Mouse (Mus musculus): ENCODE measurements around the gene Npas3. TPM values are rescaled to one million over a fixed set of nuclear protein-coding genes. Genes with fewer than 3 reads are reported as not detected.
A peak's percentile ranks its signal among the peaks of the same experiment; 100 is the strongest.

Npas3 gene
- polyA plus RNA-seq, 1 experiment from 2014 or later = 25.9 TPM

DNA sequence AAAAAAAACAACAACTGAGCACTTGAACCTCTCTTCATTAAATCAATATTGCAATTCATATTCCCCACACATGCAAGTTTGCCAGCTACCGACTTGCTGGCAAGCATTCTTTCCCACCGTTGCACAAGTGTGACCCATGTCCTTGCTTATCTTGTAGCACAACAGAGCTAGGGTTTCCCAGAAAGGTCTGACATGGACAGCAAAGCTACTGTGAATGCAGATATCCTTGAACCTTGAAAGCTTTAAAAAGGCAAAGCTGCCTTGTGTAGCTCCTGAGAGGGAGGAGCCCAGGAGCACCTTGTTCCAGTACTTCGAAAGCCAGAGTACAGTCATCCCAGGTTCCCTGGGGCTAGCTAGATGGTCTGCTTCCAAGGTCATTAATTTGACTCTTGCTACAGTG, 748.7 kb downstream of the Npas3 start:
- no peak for DNase-seq (ENCODE audit: low spot score)
- WGBS = 91% methylated on average over 3 of the region's 3 CpGs
- Histone ChIP-seq H3K27ac (no peak overlapping the region), H3K27me3 (ENCODE audit: control insufficient read depth, insufficient read depth, low read length) (no peaks in the 10 kb centered on the region), H3K4me1 (replicated peaks; ENCODE audit: control insufficient read depth, insufficient read depth, low read length) (peaks cover 17% of the 10 kb centered on the region; the same call in 1 of the 2 replicates), H3K4me3 (replicated peaks; ENCODE audit: low read length) (no peak overlapping the region), H3K9me3 (ENCODE audit: control insufficient read depth, low read length) (no peaks in the 10 kb centered on the region), H3K4me2 (replicated peaks) (no peak overlapping the region), H3K36me3 (replicated peaks; ENCODE audit: control insufficient read depth, insufficient read depth) (no peaks in the 10 kb centered on the region), H3K9ac (no peak overlapping the region)
- ATAC-seq (ENCODE audit: low FRiP score) = no peak

DNA sequence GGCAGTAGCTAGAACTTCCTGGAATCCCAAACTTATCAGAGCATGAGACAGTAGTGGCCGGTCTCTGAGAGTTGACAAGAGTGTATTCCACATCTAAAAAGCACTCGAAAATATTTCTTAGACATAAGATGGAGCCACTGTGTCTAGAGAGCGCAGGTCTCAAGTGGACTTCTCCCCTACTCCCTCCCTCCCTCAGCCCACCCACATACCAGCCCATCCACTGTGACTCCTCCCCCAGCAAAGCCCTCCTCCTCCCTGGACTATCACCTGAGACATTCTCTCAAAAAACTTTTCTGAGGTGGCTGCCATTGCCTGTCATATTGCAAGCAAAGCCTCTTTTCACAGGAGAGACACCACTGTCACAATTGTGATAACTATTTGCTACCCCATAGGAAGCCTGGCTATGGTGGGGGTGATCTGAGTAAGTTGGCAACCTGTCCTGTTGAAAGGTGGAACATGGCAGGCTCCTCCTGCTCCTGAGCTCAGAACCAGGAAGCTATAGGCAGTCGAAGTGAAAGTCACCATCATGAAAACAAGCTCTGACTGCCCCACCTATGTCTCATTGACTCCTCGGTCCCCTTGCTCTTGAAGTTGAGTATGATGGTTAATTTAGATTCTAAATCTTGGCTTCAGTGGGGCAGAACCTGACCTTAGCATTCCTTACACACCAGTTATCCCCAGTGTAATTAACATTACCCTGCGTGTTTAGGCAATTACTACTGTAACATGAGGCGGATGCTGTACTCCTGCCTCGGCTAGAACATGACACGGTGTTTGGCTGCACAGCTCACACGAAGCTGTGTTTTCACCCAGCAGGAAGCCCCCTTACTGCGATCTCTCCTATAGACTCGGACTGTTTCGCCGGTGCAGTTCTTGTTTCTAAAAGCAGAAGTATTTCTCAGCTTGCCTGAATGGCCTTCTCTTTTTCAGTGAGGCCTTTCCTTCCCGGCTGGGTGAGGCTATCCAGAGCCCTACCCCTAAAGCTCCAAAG, 751.5 kb downstream of the Npas3 start:
- DNase-seq (ENCODE audit: low spot score) (no peak), ATAC-seq (ENCODE audit: low FRiP score) (no peak)
- Histone ChIP-seq H3K4me3 (replicated peaks; ENCODE audit: low read length) (no peak overlapping the region), H3K4me2 (replicated peaks) (no peak overlapping the region), H3K4me1 (replicated peaks; ENCODE audit: control insufficient read depth, insufficient read depth, low read length) (peaks cover 17% of the 10 kb centered on the region; the same call in 1 of the 2 replicates), H3K36me3 (replicated peaks; ENCODE audit: control insufficient read depth, insufficient read depth) (no peaks in the 10 kb centered on the region), H3K9ac (no peak overlapping the region), H3K27ac (peak overlapping the region; percentile 3; the same call in 1 of the 2 replicates), H3K9me3 (ENCODE audit: control insufficient read depth, low read length) (no peaks in the 10 kb centered on the region), H3K27me3 (ENCODE audit: control insufficient read depth, insufficient read depth, low read length) (no peaks in the 10 kb centered on the region)
- 53% methylated on average over 15 of the region's 15 CpGs for WGBS

DNA sequence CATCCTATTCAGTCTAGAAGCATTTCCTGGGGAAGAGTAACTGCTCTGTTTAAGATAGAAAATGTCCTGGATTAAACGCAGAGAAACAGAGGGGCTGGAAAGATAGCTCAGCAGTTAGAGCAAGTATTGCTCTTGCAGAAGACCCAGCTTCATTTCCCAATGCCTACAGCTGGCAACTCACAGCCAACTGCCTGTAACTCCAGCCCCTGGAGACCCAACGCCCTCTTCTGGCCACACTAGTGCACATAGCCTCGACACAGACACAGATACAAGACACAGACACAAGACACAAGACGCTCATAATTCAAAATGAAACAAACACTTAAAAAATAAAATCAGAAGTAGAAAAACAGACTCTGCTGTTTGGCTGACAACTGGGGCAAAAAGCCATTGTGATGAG, 754.0 kb downstream of the Npas3 start:
- H3K4me2 ChIP-seq (replicated peaks) = no peak overlapping the region
- ATAC-seq (ENCODE audit: low FRiP score) = no peak
- 83% methylated on average over 4 of the region's 4 CpGs for WGBS
- no peak overlapping the region for H3K27ac ChIP-seq
- no peaks in the 10 kb centered on the region for H3K36me3 ChIP-seq (replicated peaks; ENCODE audit: control insufficient read depth, insufficient read depth)
- no peak overlapping the region for H3K9ac ChIP-seq
- no peaks in the 10 kb centered on the region for H3K9me3 ChIP-seq (ENCODE audit: control insufficient read depth, low read length)
- no peaks in the 10 kb centered on the region for H3K27me3 ChIP-seq (ENCODE audit: control insufficient read depth, insufficient read depth, low read length)
- 0 out of 2 replicates have a peak, but pooled peaks cover 8% of the 10 kb centered on the region for H3K4me1 ChIP-seq (replicated peaks; ENCODE audit: control insufficient read depth, insufficient read depth, low read length)
- no peak overlapping the region for H3K4me3 ChIP-seq (replicated peaks; ENCODE audit: low read length)
- no peak for DNase-seq (ENCODE audit: low spot score)

DNA sequence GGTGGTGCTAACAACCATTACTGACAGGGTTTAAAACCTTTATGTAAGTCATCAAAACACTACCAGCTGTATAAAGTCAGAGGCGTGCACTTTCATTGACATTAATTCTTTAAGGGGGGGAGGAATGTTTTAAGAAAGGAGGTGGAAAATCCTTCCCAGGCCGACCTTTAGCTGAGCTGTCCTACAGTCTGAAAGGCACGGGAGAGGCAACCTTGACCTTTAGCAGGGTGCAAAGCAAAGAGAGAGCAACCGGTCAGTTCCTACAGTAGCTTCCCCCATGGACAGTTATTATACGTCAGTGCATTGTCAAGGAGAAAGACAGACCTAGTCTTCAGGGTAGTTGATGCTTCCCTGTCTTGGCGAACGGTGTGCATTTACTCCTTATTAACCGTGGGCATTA, 756.1 kb downstream of the Npas3 start:
- Histone ChIP-seq H3K9ac (no peak overlapping the region), H3K36me3 (replicated peaks; ENCODE audit: control insufficient read depth, insufficient read depth) (no peaks in the 10 kb centered on the region), H3K4me1 (replicated peaks; ENCODE audit: control insufficient read depth, insufficient read depth, low read length) (0 out of 2 replicates have a peak, but pooled peaks cover 8% of the 10 kb centered on the region), H3K27ac (no peak overlapping the region), H3K4me2 (replicated peaks) (no peak overlapping the region), H3K9me3 (ENCODE audit: control insufficient read depth, low read length) (no peaks in the 10 kb centered on the region), H3K4me3 (replicated peaks; ENCODE audit: low read length) (no peak overlapping the region), H3K27me3 (ENCODE audit: control insufficient read depth, insufficient read depth, low read length) (no peaks in the 10 kb centered on the region)
- DNase-seq (ENCODE audit: low spot score) (no peak), ATAC-seq (ENCODE audit: low FRiP score) (no peak)
- 61% methylated on average over 8 of the region's 8 CpGs for WGBS

DNA sequence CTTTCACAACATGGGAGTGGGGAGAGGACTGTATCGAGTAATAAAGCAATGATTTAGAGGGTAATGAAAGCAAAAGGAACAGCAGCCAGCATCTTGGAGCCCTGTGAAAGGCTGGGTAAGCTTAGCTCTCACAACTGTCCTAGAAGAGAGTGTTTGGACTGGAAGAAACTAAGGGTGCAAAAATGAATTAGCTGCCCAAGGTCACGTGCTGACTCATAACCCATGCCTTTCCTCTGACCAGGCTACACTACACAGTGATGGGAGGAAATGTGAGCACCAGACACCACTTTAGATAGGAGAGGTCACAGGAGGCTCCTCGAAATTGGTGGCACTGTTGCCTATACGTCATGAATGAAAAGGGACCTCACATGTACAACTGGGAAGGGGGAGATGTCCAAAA, 757.1 kb downstream of the Npas3 start:
- H3K27ac ChIP-seq = no peak overlapping the region
- 91% methylated on average over 4 of the region's 4 CpGs for WGBS
- DNase-seq (ENCODE audit: low spot score) = no peak
- H3K27me3 ChIP-seq (ENCODE audit: control insufficient read depth, insufficient read depth, low read length) = no peaks in the 10 kb centered on the region
- 0 out of 2 replicates have a peak, but pooled peaks cover 1% of the 10 kb centered on the region for H3K4me1 ChIP-seq (replicated peaks; ENCODE audit: control insufficient read depth, insufficient read depth, low read length)
- H3K36me3 ChIP-seq (replicated peaks; ENCODE audit: control insufficient read depth, insufficient read depth) = no peaks in the 10 kb centered on the region
- ATAC-seq (ENCODE audit: low FRiP score) = no peak
- no peak overlapping the region for H3K9ac ChIP-seq
- no peak overlapping the region for H3K4me2 ChIP-seq (replicated peaks)
- H3K4me3 ChIP-seq (replicated peaks; ENCODE audit: low read length) = no peak overlapping the region
- H3K9me3 ChIP-seq (ENCODE audit: control insufficient read depth, low read length) = no peaks in the 10 kb centered on the region

DNA sequence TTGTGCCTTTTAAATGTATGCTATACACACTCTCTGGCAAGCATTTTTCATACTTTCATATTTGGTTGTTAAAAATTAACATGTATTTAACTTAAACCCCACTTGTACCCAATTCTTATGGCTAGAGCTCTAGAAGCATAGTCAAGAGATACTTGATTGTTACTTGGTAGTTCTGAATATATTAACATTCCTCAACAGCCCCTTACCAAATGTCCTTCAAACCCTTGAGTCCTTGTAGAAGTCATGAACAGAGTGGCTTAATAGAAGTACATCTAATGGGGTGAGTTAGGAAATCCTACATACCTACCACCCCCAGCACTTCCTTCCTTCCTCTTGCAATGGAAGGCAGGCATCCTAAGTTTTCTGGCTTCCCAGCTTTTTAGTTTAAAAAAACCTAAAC, 766.8 kb downstream of the Npas3 start:
- Histone ChIP-seq H3K9ac (no peak overlapping the region), H3K36me3 (replicated peaks; ENCODE audit: control insufficient read depth, insufficient read depth) (no peaks in the 10 kb centered on the region), H3K27me3 (ENCODE audit: control insufficient read depth, insufficient read depth, low read length) (no peaks in the 10 kb centered on the region), H3K4me2 (replicated peaks) (no peak overlapping the region), H3K4me1 (replicated peaks; ENCODE audit: control insufficient read depth, insufficient read depth, low read length) (no peaks in the 10 kb centered on the region), H3K9me3 (ENCODE audit: control insufficient read depth, low read length) (no peaks in the 10 kb centered on the region), H3K4me3 (replicated peaks; ENCODE audit: low read length) (no peak overlapping the region), H3K27ac (no peak overlapping the region)
- DNase-seq (ENCODE audit: low spot score) (no peak), ATAC-seq (ENCODE audit: low FRiP score) (no peak)

DNA sequence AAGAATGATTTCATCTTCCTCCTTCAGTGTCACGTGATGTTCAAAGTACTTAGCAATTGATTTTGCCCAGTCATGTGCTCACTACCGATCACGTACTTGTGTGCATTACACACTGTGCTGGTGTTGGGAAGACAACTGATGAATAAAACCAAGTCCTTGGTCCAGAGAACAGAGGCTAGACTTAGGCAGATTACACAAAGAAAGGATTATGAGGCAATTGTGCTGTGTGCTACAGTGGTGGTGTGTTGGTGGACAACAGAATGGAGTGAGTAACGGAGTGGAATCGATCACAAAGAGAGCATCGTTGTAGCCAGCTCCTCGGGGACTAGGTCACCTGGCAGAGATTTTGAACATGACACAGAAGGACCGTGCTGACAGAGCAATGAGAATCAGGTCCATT, 769.5 kb downstream of the Npas3 start:
- Histone ChIP-seq H3K36me3 (replicated peaks; ENCODE audit: control insufficient read depth, insufficient read depth) (no peaks in the 10 kb centered on the region), H3K27me3 (ENCODE audit: control insufficient read depth, insufficient read depth, low read length) (no peaks in the 10 kb centered on the region), H3K27ac (no peak overlapping the region), H3K9ac (no peak overlapping the region), H3K4me1 (replicated peaks; ENCODE audit: control insufficient read depth, insufficient read depth, low read length) (no peaks in the 10 kb centered on the region), H3K9me3 (ENCODE audit: control insufficient read depth, low read length) (no peaks in the 10 kb centered on the region), H3K4me2 (replicated peaks) (no peak overlapping the region), H3K4me3 (replicated peaks; ENCODE audit: low read length) (no peak overlapping the region)
- no peak for DNase-seq (ENCODE audit: low spot score)
- no peak for ATAC-seq (ENCODE audit: low FRiP score)
- 73% methylated on average over 8 of the region's 8 CpGs for WGBS

DNA sequence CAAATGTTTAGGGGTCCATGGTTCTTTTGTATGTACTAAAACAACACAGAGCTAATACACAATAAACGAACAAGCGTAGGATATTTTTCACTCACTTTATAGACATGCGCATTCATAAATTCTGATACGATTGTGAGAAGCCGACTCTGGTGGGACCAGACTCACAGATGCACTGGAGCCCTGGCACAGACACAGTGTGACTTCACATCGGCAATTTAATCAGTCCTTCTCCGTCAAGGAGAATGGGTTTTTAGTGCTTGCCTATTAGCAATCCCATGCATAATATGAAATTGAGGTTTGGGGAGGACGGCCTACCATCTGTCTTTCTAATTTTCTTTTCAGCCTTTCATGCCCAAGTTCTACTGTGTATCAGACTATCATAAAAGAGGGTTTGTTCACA, 771.5 kb downstream of the Npas3 start:
- DNase-seq (ENCODE audit: low spot score) = no peak
- Histone ChIP-seq H3K27ac (no peak overlapping the region), H3K4me3 (replicated peaks; ENCODE audit: low read length) (no peak overlapping the region), H3K4me1 (replicated peaks; ENCODE audit: control insufficient read depth, insufficient read depth, low read length) (no peaks in the 10 kb centered on the region), H3K9me3 (ENCODE audit: control insufficient read depth, low read length) (no peaks in the 10 kb centered on the region), H3K9ac (no peak overlapping the region), H3K4me2 (replicated peaks) (no peak overlapping the region), H3K36me3 (replicated peaks; ENCODE audit: control insufficient read depth, insufficient read depth) (no peaks in the 10 kb centered on the region), H3K27me3 (ENCODE audit: control insufficient read depth, insufficient read depth, low read length) (no peaks in the 10 kb centered on the region)
- 66% methylated on average over 8 of the region's 8 CpGs for WGBS
- ATAC-seq (ENCODE audit: low FRiP score) = no peak

DNA sequence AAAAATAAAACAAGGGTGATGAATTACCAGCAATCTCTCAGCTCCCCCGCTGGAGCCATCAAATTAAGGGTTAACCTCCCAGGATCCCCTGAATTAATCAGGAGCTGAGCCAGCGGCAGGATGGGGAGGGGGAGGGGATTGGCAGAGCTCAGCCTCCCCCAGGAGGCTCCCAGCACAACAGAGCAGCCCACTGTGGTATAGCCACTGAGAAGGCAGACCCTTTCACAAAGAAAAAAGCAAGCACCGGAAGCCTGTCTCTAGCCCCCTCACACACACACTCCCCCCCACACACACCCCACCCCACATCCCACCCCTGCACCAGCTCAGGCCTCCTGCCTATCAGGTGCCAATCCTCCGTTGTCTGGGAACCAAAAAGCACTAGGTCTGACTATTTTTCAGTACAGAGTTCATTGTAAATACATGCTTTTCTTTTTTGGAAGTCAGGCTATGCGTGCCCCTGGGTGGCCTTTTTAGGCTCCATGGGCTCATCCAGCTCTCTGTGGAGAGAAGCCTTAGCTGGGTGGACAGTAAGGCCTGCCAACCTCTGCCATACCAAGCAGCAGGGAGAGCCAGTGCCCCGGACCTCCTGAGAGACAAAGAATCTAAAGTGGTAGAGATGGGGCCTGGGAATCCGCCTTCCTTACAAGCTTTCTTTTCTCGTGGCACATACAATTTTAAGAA, 786.3 kb downstream of the Npas3 start:
- DNase-seq (ENCODE audit: low spot score) = peak; percentile 76
- no peak overlapping the region for H3K4me3 ChIP-seq (replicated peaks; ENCODE audit: low read length)
- H3K27me3 ChIP-seq (ENCODE audit: control insufficient read depth, insufficient read depth, low read length) = no peaks in the 10 kb centered on the region
- no peak overlapping the region for H3K4me2 ChIP-seq (replicated peaks)
- H3K9ac ChIP-seq = no peak overlapping the region; the same call in 1 of the 2 replicates
- peak overlapping the region; percentile 85 for H3K27ac ChIP-seq
- ATAC-seq (ENCODE audit: low FRiP score) = peak; percentile 94
- H3K4me1 ChIP-seq (replicated peaks; ENCODE audit: control insufficient read depth, insufficient read depth, low read length) = peaks cover 34% of the 10 kb centered on the region
- WGBS = 8% methylated on average over 8 of the region's 8 CpGs
- H3K36me3 ChIP-seq (replicated peaks; ENCODE audit: control insufficient read depth, insufficient read depth) = no peaks in the 10 kb centered on the region
- H3K9me3 ChIP-seq (ENCODE audit: control insufficient read depth, low read length) = no peaks in the 10 kb centered on the region

Measured in hindbrain, embryonic 14.5 days (tissue).